10 mouse cellular contexts compared by ENCODE assay signal in genomic region chr2:156617536-156617935, GRCm38 (mm10). TPM values are rescaled to one million over a fixed set of nuclear protein-coding genes. Genes with fewer than 3 reads are reported as not detected.
A peak's percentile ranks its signal among the peaks of the same experiment; 100 is the strongest.
DNase-seq lines count a peak whose midpoint lies in the region; ATAC-seq lines count a peak whose summit lies in the region.
"Had no signal": no experiment of that assay in that cellular context is flagged by ENCODE, and none has a peak within 500 bp of the region (broad histone marks: within the 10 kb centered on the region; RNA-seq: fewer than 3 reads in every experiment).

No protein-coding gene starts in this region.

- H3K4me1 ChIP-seq in liver, embryonic 11.5 days (replicated peaks; ENCODE audit: control insufficient read depth, insufficient read depth, low read length): peaks cover 9% of the 10 kb centered on the region

- no peak for ATAC-seq in liver, embryonic 11.5 days (replicated peaks; ENCODE audit: low FRiP score)
- ATAC-seq: liver, postnatal 0 days had no signal

- no peak overlapping the region for H3K4me3 ChIP-seq in liver, embryonic 11.5 days (ENCODE audit: low read depth, low read length)

- H3K36me3 ChIP-seq in liver, embryonic 11.5 days (ENCODE audit: control insufficient read depth, insufficient read depth, low read length): no peaks in the 10 kb centered on the region

- no peaks in the 10 kb centered on the region for H3K9me3 ChIP-seq in liver, embryonic 11.5 days (ENCODE audit: control insufficient read depth, low read length)

- H3K27ac ChIP-seq in liver, embryonic 11.5 days (ENCODE audit: low read depth, low read length): no peak overlapping the region

- 41% methylated on average over 11 of the region's 11 CpGs for WGBS in liver, embryonic 11.5 days

- no peak overlapping the region for H3K4me2 ChIP-seq in liver, embryonic 11.5 days

- peaks cover 58% of the 10 kb centered on the region for H3K27me3 ChIP-seq in liver, embryonic 11.5 days (replicated peaks; ENCODE audit: control insufficient read depth, insufficient read depth, low read length)

- H3K9ac ChIP-seq in liver, embryonic 11.5 days (ENCODE audit: low read depth, low read length): no peak overlapping the region
- H3K9ac ChIP-seq: liver, postnatal 0 days had no signal

- peak; percentile 39 for DNase-seq in gastrocnemius, postnatal 25 days
- no peak for DNase-seq in gastrocnemius, postnatal 36 days
- peak; percentile 38 for DNase-seq in testis, postnatal 10 days (ENCODE audit: low spot score)
- DNase-seq in testis, postnatal 14 days (ENCODE audit: low spot score): no peak
- DNase-seq in layer of hippocampus, postnatal 10 days (ENCODE audit: low spot score in 2 of 2): peak; percentile 44 to 59
- DNase-seq in skeletal muscle tissue, adult 2 months (ENCODE audit: low read depth, low spot score): peak; percentile 37
- DNase-seq in liver, embryonic 11.5 days (ENCODE audit: low spot score): no peak
- no peak for DNase-seq in neural tube, embryonic 10.5 days (ENCODE audit: extremely low spot score, low spot score)
- DNase-seq: kidney, adult 11 months; liver, postnatal 0 days had no signal

- intact Hi-C loops in gastrocnemius, postnatal 36 days (cut with DNase I): no loop called here

RNA-seq across cellular contexts. Expression of gene Dlgap4, which starts 4.0 kb away (rescaled TPM):
- total RNA-seq in gastrocnemius, postnatal 25 days (2021): 10 to 100 TPM; 50.4 to 55.7 TPM
- 10 to 100 TPM; 53.4 to 57.8 TPM for total RNA-seq in gastrocnemius, postnatal 36 days (2021)
- 100 to 1,000 TPM; 220 to 257 TPM for total RNA-seq in layer of hippocampus, postnatal 10 days (2021)
- polyA plus RNA-seq in liver, embryonic 11.5 days (2014; fragmentation: Nextera tagmentation; extraction: Ambion mirVana): 46.9 and 50.0 TPM in 2 replicates

Comparison
In these comparisons a context has a peak if more than half of its experiments do, and no peak if none do; other contexts are left out.
1. DNase-seq: peak in gastrocnemius, postnatal 25 days (single experiment), testis, postnatal 10 days (single experiment), layer of hippocampus, postnatal 10 days (2 of 2) and skeletal muscle tissue, adult 2 months (single experiment); none in gastrocnemius, postnatal 36 days (0 of 2), testis, postnatal 14 days (single experiment), liver, embryonic 11.5 days (single experiment) and neural tube, embryonic 10.5 days (single experiment).